Mouse (Mus musculus) MEL (cell line): Measurements from ENCODE around the gene Plekhg4.

ENCODE experiments used
- HCFC1 ChIP-seq: IDR thresholded peaks from 2 replicates; pipeline ENCODE4 v1.6.1; 2012; ENCODE audit warnings: low read depth, mild to moderate bottlenecking, inconsistent platforms, low read length, improper control_type of control experiment, moderate library complexity
- POLR2A ChIP-seq, 2 experiments: IDR thresholded peaks; 2 replicates each; pipeline ENCODE4 v1.6.1; 2011 to 2012; ENCODE audit warnings: low read length in 2 of 2, mild to moderate bottlenecking in 2 of 2, control low read depth in 1 of 2, improper control_type of control experiment in 1 of 2, low read depth in 1 of 2, moderate library complexity in 1 of 2; ENCODE audit not compliant: control insufficient read depth in 1 of 2, insufficient read depth in 1 of 2, poor library complexity in 1 of 2

- TF ChIP-seq HCFC1: no peak
- no peak for TF ChIP-seq POLR2A (IDR thresholded peaks at IDR 0.05; ENCODE audit: control insufficient read depth in 1 of 2, insufficient read depth in 1 of 2, low read depth in 1 of 2, low read length in 2 of 2, poor library complexity in 1 of 2)
These were observed 14.1 kb downstream of the Plekhg4 start for GRCm38 (mm10) chr8:105387151-105387550.
